Mouse (Mus musculus) thymus, postnatal 10 days (tissue): ENCODE results near the gene Epop.
A peak's percentile ranks its signal among the peaks of the same experiment; 100 is the strongest.

ENCODE experiments used
- DNase-seq, 2 experiments: peaks; one replicate each; pipeline ENCODE4 v3.0.0; 2021; ENCODE audit warnings: low spot score in 2 of 2

The Epop gene

GRCm38 (mm10) chr11:97628568-97629518 lies 659 bp downstream of the Epop start:
- peak; percentile 4 to 24 for DNase-seq

- no peak for DNase-seq
Observed at GRCm38 (mm10) chr11:97628303-97628567, 1.3 kb downstream of the Epop start.

GRCm38 (mm10) chr11:97627556-97628302 lies 1.8 kb downstream of the Epop start:
- DNase-seq, result no peak

GRCm38 (mm10) chr11:97626850-97627249 lies 2.7 kb downstream of the Epop start:
- no peak for DNase-seq

- DNase-seq, result no peak
Observed at GRCm38 (mm10) chr11:97626431-97626830, 3.1 kb downstream of the Epop start.

GRCm38 (mm10) chr11:97625551-97625950 lies 4.0 kb downstream of the Epop start:
- DNase-seq, result no peak

GRCm38 (mm10) chr11:97623166-97623565 lies 6.3 kb downstream of the Epop start:
- no peak for DNase-seq

- peak; percentile 18 to 62 for DNase-seq
Observed at GRCm38 (mm10) chr11:97622440-97622839, 7.1 kb downstream of the Epop start.

- peak in 1 of 2 experiments; percentile 19 for DNase-seq
Observed at GRCm38 (mm10) chr11:97619391-97619795, 10.1 kb downstream of the Epop start.

GRCm38 (mm10) chr11:97618368-97618767 lies 11.1 kb downstream of the Epop start:
- DNase-seq, result no peak

- no peak for DNase-seq
Observed at GRCm38 (mm10) chr11:97615276-97615675, 14.2 kb downstream of the Epop start.

GRCm38 (mm10) chr11:97611076-97611475 lies 18.4 kb downstream of the Epop start:
- DNase-seq, result no peak

- no peak for DNase-seq
Observed at GRCm38 (mm10) chr11:97609743-97610142, 19.8 kb downstream of the Epop start.

- no peak for DNase-seq
Observed at GRCm38 (mm10) chr11:97608933-97609332, 20.6 kb downstream of the Epop start.

GRCm38 (mm10) chr11:97607056-97607725 lies 22.3 kb downstream of the Epop start:
- DNase-seq, result no peak

GRCm38 (mm10) chr11:97603891-97604290 lies 25.6 kb downstream of the Epop start:
- DNase-seq, result no peak

GRCm38 (mm10) chr11:97602223-97602622 lies 27.3 kb downstream of the Epop start:
- no peak for DNase-seq

- no peak for DNase-seq
Observed at GRCm38 (mm10) chr11:97599104-97599503, 30.4 kb downstream of the Epop start.

GRCm38 (mm10) chr11:97597945-97598691 lies 31.4 kb downstream of the Epop start:
- no peak for DNase-seq

GRCm38 (mm10) chr11:97594136-97594535 lies 35.4 kb downstream of the Epop start:
- DNase-seq, result no peak

GRCm38 (mm10) chr11:97591910-97592309 lies 37.6 kb downstream of the Epop start:
- DNase-seq, result no peak
